Mouse (Mus musculus) frontal cortex, postnatal 10 days (tissue): ENCODE results near the gene Cfap299.

Source experiments
- DNase-seq, 2 experiments: peaks; one replicate each; pipeline ENCODE4 v3.0.0; 2022; ENCODE audit warnings: low spot score in 2 of 2, mixed read lengths in 1 of 2

The Cfap299 gene

GRCm38 (mm10) chr5:98616902-98617301 is 287.8 kb downstream of the Cfap299 start:
- no peak for DNase-seq

GRCm38 (mm10) chr5:98617416-98617815 is 288.3 kb downstream of the Cfap299 start:
- DNase-seq, result no peak

DNA sequence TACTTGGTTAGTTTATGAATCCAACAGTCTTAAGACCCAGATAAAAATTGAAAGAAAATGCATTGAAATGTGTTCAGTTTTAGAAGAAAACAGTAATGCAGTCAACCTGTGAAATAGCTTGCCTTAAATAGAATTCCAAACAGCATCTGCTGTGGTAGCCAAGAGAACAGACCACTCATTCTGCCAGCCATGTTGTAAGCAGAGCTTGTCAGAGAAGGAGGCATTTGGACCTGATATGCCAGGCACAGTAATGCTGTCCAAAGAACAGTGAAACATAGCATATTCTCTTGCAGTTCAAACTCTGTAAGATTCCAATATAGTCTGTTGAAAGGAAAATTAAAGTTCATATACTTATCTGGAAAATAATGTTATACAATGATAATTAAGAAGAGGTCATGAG is 321.2 kb downstream of the Cfap299 start:
- DNase-seq, result no peak

GRCm38 (mm10) chr5:98651049-98651448 is 321.9 kb downstream of the Cfap299 start:
- no peak for DNase-seq

DNA sequence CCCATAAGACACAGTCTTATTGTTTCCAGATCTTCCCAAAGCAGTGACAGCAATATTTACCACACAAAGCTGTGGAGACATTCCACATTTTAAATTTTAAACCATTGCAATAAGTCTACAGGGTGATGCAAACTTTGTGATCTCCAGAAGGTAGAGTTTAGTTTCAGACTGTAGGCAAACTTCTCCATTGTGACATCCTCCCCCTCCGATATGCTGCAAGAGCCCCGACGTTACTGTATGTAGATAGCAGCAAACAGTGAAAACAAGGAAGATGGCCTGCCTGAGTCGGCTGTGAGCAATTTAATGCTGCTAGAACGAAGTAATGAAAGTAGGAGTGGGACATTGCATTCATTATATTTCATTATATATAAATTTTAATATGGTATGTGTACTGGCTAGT is 359.1 kb downstream of the Cfap299 start:
- no peak for DNase-seq

GRCm38 (mm10) chr5:98692070-98692469 is 363.0 kb downstream of the Cfap299 start:
- DNase-seq, result no peak

DNA sequence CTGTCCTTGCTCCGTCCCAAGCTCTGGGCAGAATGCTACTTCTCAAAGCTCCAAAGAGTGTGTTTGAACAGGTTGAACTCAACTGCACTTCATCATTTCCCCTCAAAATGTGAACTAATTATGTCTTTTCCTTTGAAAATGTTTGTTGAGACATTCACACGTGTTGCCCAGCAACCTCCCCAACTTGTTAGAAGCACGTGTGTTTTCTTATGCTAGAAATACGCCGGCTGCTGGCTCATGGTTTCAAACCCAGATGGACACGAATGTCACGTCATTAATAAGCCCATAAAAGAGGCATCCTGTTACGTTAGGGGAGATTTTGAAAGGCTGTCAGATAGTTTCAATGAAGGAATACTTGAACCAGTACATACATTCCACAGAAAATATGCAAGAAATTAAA is 367.2 kb downstream of the Cfap299 start:
- DNase-seq, result no peak

DNA sequence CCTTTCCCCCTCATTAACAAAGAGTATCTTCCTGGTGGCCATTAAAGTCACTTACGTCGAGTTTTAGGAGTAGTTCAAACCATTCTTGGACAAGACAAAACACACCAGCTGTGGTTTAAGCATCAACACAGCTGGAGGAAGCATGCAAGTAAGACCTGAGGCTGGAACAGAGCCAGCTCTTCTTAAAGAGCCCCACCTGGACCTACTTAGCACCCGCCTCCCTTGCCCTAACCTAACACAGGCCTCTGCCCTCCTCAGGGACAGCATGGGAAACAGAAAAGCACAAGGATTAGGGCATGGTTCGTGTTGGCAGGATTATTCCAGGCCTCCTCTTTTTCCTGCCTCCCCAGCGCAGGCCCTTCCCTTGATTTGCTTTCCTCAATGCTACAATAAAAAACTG is 374.9 kb downstream of the Cfap299 start:
- no peak for DNase-seq

DNA sequence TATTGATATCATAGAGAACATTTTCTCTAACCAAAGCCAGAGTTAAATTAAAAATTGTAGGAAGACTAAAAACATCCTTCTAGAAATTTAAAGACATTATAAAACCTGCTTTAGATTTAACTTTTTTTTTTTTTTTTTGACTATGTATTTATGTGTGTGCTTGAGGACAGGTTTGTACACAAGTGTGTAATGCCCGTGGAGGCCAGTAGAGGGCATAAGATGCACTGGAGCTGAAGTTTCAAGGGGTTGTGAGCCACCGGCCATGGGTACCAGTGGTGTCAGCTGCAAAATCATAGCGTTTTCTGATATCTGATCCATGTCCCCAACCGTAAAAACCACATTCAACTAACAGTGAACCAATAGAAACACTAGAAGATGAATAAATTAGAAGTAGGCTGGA is 377.5 kb downstream of the Cfap299 start:
- DNase-seq, result no peak

DNA sequence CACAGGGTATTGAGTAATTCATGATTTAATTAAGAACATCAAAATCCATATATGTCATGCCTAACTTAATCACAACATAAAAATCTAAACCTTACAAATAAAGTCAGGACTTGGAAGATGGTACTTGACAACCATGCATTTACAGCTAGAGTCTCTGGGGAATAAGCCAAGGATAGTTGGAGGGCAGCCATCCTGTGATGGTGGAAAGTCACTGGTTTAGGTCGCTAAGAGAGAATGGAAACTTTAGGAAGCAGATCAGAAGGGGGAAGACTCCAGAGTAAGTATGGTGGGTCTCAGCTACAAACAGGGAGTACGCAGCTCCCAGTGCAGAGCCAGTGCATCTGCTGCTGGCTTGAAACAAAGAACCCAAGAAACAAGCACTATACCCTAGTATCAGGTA is 386.3 kb downstream of the Cfap299 start:
- DNase-seq, result no peak

DNA sequence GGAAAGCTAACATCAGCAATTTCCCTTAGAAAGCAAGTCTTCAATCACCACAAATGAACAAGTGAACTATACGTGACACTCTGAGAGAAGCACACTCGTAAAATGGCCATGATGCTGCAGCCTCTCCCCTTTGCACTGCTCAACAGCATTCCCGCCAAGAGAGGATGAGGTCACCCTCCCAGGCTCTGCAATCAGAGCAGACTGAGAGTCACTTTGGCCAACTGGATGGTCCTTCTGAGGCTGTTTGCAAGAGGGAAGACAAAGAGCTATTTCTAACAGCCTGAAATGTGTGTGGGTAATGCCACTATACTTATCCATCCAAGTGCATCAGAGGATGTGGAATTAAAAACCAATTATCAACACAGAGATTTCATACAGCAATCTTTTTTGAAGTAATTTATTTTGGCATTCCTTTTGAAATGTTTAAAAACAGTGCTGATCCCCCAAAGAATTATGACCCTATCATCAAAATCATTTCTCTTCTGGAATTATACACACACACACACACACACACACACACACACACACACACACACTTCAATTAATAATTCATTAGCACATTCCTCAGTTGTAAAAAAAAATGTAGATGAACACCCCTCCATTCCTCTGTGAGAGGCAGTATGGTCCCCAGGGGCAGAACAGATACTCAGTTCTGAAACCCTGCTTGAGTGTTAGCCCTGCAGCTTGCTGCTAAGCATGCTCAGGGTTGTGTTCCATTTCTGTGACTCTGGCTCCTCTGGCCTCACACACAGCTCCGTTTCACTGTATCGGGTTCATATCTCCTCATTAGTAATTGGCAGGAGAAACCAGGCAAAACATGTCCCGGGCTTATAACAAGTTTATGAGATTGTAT is 403.3 kb downstream of the Cfap299 start:
- DNase-seq, result no peak

- DNase-seq, result no peak
Observed at GRCm38 (mm10) chr5:98733010-98733399, 403.9 kb downstream of the Cfap299 start.

- DNase-seq, result no peak
Observed at GRCm38 (mm10) chr5:98761858-98762652, 433.0 kb downstream of the Cfap299 start.

- DNase-seq, result no peak
Observed at GRCm38 (mm10) chr5:98778588-98778987, 449.5 kb downstream of the Cfap299 start.

DNA sequence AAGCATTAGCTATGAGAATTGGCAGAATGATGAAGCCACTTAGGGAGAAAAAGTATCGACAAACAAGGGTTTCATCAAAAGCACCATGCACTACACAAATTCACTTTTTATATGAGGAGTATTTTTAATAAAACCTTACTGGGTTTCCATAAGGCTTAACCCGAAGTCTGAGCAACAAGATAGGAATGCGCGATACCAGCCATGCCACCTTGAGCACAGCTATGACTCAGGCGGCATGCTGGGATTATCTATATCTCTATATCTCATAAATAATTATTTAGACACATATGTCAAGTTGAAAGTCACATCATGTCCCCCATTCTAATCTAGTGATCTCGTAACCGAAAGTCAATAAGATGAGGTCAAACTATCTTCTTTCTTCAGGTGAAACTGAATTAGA is 453.0 kb downstream of the Cfap299 start:
- no peak for DNase-seq

- DNase-seq, result no peak
Observed at GRCm38 (mm10) chr5:98787735-98788134, 458.6 kb downstream of the Cfap299 start.

DNA sequence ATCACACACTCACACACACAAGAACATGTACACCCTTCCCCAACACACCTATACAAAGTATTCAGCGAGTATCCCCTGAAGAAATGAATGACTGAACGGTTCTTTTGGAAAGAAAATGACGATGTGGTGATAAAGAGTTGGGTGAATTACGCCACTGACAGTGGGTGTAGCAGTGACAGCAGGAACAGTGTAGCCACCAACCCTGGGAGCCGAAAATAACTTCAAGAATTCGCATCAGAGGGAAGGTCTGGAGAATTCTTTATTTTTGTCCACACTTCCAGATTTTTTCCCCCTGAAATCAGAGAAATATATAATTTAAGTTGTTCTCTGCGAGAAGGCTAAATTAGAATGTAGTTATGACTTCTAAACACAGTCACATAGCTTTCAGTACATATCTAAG is 459.5 kb downstream of the Cfap299 start:
- DNase-seq, result no peak

DNA sequence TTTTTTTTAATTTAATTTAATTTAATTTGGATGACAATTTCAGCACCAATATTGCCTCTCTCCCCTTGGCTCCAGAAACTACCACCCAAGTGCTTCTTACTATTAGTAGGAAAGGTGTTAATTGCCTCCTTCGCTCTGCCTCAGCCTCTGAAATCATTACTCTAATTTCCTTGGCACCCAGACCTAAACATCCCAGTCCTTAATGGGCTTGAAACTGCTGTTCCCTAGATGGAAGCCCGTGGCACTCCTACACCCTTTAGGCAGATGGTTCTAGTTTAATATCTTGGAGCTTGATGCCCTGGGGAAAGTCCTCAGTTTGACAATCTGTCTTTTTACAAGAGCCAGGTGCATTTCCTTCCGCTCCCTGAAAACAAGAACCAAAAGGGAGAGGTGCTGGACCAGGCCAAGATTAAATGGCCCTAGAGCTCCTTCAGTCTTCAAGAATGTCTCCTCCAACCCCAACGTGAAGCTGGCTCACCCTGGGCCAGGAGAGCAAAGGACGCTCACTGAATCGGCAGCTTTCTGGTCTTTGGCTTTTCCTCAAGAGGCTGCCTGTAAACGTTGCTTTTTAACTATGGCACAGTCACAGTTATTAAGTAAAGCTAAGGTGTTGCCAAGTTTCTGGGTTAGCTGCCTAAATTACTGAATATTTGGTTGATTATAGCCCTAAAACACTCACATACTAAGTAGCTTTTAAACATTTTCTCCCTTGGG is 461.9 kb downstream of the Cfap299 start:
- no peak for DNase-seq

DNA sequence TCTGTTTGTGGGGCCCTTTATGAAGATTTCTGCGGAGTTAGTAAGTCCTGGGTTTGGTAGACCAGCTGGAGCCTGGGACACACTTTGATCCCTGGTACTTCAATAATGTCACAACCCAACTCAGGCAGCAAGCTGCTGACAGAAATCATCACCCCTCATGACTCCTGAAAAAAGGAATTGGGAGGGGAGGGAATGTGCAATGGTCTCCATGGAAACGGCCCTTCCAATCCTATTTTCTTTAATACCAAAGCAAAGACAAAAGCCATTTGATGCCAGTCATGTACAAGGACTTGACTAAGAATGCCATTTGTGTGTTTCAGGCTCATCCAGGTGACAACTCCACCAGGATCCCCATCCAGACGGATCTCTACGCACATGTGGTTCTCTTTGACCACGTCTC is 472.4 kb downstream of the Cfap299 start:
- DNase-seq, result no peak

DNA sequence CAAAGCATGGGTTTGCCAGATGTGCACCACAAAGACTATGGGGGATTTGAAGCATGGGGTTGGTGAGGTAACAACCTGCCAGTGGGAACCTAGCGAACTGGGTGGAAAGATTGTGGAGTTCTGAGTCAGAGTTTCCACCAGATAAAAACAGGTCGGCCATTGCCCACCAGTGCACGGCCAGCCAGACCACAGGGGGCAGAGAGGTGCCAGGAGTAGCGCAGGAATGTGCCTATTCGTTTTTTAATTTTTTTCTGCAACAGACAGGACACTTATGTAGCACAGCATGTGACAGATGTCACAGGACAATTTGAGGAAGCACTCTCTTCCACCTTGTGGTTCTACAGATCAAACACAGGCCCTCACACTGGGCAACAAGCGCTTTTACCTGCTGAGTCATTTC is 475.7 kb downstream of the Cfap299 start:
- no peak for DNase-seq

DNA sequence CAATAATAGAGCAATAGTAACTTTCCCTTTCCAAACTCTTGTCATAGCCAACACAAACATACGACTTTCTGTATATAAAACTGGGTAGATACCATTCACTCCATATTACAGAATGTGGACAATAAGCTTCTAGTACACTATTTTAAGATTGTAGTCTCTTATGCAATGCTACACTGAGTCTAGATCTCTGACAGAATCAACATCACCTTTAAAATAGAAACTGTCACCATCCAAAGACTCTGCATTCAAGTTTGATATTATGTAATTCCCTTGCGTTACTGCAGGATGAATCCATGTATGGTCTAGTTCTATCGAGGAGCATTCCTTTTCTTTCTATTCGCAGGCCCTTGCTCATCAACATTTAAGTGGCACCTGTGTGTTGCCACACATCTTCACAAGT is 477.4 kb downstream of the Cfap299 start:
- no peak for DNase-seq

DNA sequence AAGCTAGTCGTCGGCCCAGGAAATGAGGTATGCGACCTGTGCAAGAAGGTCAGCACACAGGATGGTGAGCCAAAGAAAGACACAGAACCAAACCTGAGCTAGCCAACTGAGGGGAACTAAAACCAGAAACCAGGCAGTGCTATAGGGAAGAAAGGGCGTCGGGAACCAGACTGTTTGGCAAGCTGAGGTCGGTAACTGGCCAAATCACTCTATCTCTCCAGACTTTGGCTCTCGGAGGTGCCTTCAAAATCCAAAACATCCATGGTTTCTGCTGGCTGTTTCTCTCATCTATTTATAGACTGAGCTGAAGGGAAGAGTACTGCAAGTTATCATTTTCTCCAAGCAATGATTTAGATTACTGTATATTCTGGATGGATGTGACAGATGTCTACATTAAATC is 477.9 kb downstream of the Cfap299 start:
- DNase-seq, result no peak
